Mouse (Mus musculus) midbrain, postnatal 0 days (tissue): ENCODE data around the gene Ttc17. TPM values are rescaled to one million over a fixed set of nuclear protein-coding genes. Genes with fewer than 3 reads are reported as not detected.
"Not testable (repeated sequence)": the region's sequence is repeated elsewhere in the genome, so short reads cannot be mapped to it uniquely, and the experiment has no call there.

Experiments used
- ATAC-seq: fragments of 200-750 bp; cut with Nextera tagmentation; 2 replicates; pipeline ENCODE4 v1.8.0; 2017; ENCODE audit warnings: moderate number of reproducible peaks, mild to moderate bottlenecking, moderate TSS enrichment, moderate library complexity; ENCODE audit not compliant: low FRiP score
- DNase-seq: peaks from one replicate; pipeline ENCODE4 v3.0.0-alpha.2; 2015; ENCODE audit warnings: low spot score
- H3K27ac ChIP-seq: fragments of 300-500 bp; sonication (generic); 2 replicates; pipeline ENCODE4 v1.5.1; 2014; ENCODE audit warnings: low read depth, mild to moderate bottlenecking, low read length, mixed read lengths
- H3K27me3 ChIP-seq: fragments of 300-500 bp; sonication (generic); 2 replicates; pipeline ENCODE4 v1.6.1; 2014; ENCODE audit warnings: low read length, control low read depth, mixed read lengths; ENCODE audit not compliant: insufficient read depth
- H3K36me3 ChIP-seq: fragments of 300-500 bp; sonication (generic); 2 replicates; pipeline ENCODE4 v1.6.1; 2014; ENCODE audit warnings: low read length, control low read depth, mixed read lengths; ENCODE audit not compliant: insufficient read depth
- H3K4me1 ChIP-seq: fragments of 300-500 bp; sonication (generic); 2 replicates; pipeline ENCODE4 v1.6.1; 2014; ENCODE audit warnings: mild to moderate bottlenecking, control low read depth, antibody characterized with exemption, low read length, mixed read lengths; ENCODE audit not compliant: insufficient read depth
- H3K4me2 ChIP-seq: fragments of 300-500 bp; sonication (generic); 2 replicates; pipeline ENCODE4 v1.6.1; 2014; ENCODE audit warnings: low read depth, mild to moderate bottlenecking, low read length, mixed read lengths; ENCODE audit not compliant: poor library complexity, severe bottlenecking
- H3K4me3 ChIP-seq: fragments of 300-500 bp; sonication (generic); 2 replicates; pipeline ENCODE4 v1.5.1; 2014; ENCODE audit warnings: low read depth, mild to moderate bottlenecking, low read length, moderate library complexity
- H3K9ac ChIP-seq: fragments of 300-500 bp; sonication (generic); replicated peaks from 2 replicates; pipeline ENCODE4 v1.6.1; 2014; ENCODE audit warnings: mild to moderate bottlenecking, low read length, moderate library complexity, mixed read lengths; ENCODE audit not compliant: poor library complexity, severe bottlenecking
- H3K9me3 ChIP-seq: fragments of 300-500 bp; sonication (generic); 2 replicates; pipeline ENCODE4 v1.6.1; 2016; ENCODE audit warnings: low read length, control low read depth
- CTCF ChIP-seq: IDR thresholded peaks from 2 replicates; pipeline ENCODE4 v1.5.1; 2016; ENCODE audit warnings: antibody characterized with exemption, mild to moderate bottlenecking
- WGBS: fragments of 180-500 bp; shearing (Covaris S2); extraction: QIAGEN DNeasy Blood & Tissue Kit; methylation state at CpG from one replicate; pipeline ENCODE4 v1.1.7; 2014; 5-methylcytosine and 5-hydroxymethylcytosine counted together
- polyA plus RNA-seq: library from polyadenylated mRNA; unstranded; fragments of >200 nt; fragmentation: Nextera tagmentation; extraction: Ambion mirVana; gene quantifications from 2 replicates; pipeline ENCODE4 v1.2.1, GENCODE M21; 2015
- total RNA-seq: library from RNA; depleted of rRNA; stranded (reverse); fragments of >200 nt; gene quantifications from 2 replicates; pipeline ENCODE4 v1.2.3, GENCODE M21; 2014

Gene Ttc17
- total and polyA plus RNA-seq, 2 experiments from 2014 or later: 20.2 to 24.3 TPM

- H3K4me2 ChIP-seq: no peak overlapping the region
- no peak overlapping the region for H3K9ac ChIP-seq
- DNase-seq (no peak), ATAC-seq (no peak)
- no peak overlapping the region for H3K4me3 ChIP-seq
- H3K9me3 ChIP-seq: no peaks in the 10 kb centered on the region
- 83% methylated on average over 9 of the region's 9 CpGs for WGBS
- 0 out of 2 replicates have a peak, but pooled peaks cover 3% of the 10 kb centered on the region for H3K36me3 ChIP-seq
- no peaks in the 10 kb centered on the region for H3K4me1 ChIP-seq
- H3K27ac ChIP-seq: no peak overlapping the region
- TF ChIP-seq CTCF: no peak
- no peaks in the 10 kb centered on the region for H3K27me3 ChIP-seq
These were observed 17.5 kb downstream of the Ttc17 start for GRCm38 (mm10) chr2:94389000-94389399.

- ATAC-seq: no peak
- H3K4me1 ChIP-seq: no peaks in the 10 kb centered on the region
- H3K27ac ChIP-seq: no peak overlapping the region
- no peak overlapping the region for H3K4me2 ChIP-seq
- H3K9me3 ChIP-seq: no peaks in the 10 kb centered on the region
- 98% methylated on average over 5 of the region's 5 CpGs for WGBS
- H3K36me3 ChIP-seq: 0 out of 2 replicates have a peak, but pooled peaks cover 7% of the 10 kb centered on the region
- H3K27me3 ChIP-seq: no peaks in the 10 kb centered on the region
- H3K4me3 ChIP-seq: no peak overlapping the region
- no peak for DNase-seq
- no peak overlapping the region for H3K9ac ChIP-seq
- TF ChIP-seq CTCF: no peak
These were observed 18.6 kb downstream of the Ttc17 start for GRCm38 (mm10) chr2:94387846-94388245.

GRCm38 (mm10) chr2:94384483-94384882 is 22.0 kb downstream of the Ttc17 start:
- not testable (repeated sequence) for H3K27ac ChIP-seq, H3K4me2 ChIP-seq, H3K4me3 ChIP-seq, H3K9me3 ChIP-seq, ATAC-seq, H3K27me3 ChIP-seq, DNase-seq, H3K4me1 ChIP-seq, H3K9ac ChIP-seq
- peaks cover 10% of the 10 kb centered on the region; the same call in 1 of the 2 replicates for H3K36me3 ChIP-seq
- 96% methylated on average over 10 of the region's 10 CpGs for WGBS

GRCm38 (mm10) chr2:94381057-94381647 is 25.3 kb downstream of the Ttc17 start:
- Histone ChIP-seq H3K4me1 (no peaks in the 10 kb centered on the region), H3K27me3 (no peaks in the 10 kb centered on the region), H3K27ac (no peak overlapping the region), H3K9ac (no peak overlapping the region), H3K4me3 (no peak overlapping the region), H3K9me3 (no peaks in the 10 kb centered on the region), H3K4me2 (no peak overlapping the region), H3K36me3 (peaks cover 21% of the 10 kb centered on the region; the same call in 1 of the 2 replicates)
- peak; percentile 14 for DNase-seq
- 78% methylated on average over 2 of the region's 2 CpGs for WGBS
- TF ChIP-seq CTCF: no peak
- ATAC-seq: no peak

GRCm38 (mm10) chr2:94378678-94379077 is 27.8 kb downstream of the Ttc17 start:
- 81% methylated on average over 11 of the region's 11 CpGs for WGBS
- no peak overlapping the region for H3K4me2 ChIP-seq
- H3K4me1 ChIP-seq: no peaks in the 10 kb centered on the region
- ATAC-seq (no peak), DNase-seq (no peak)
- no peak overlapping the region for H3K9ac ChIP-seq
- H3K27me3 ChIP-seq: no peaks in the 10 kb centered on the region
- no peak overlapping the region for H3K27ac ChIP-seq
- H3K36me3 ChIP-seq: peaks cover 39% of the 10 kb centered on the region
- peak; percentile 40 for TF ChIP-seq CTCF
- H3K4me3 ChIP-seq: no peak overlapping the region
- no peaks in the 10 kb centered on the region for H3K9me3 ChIP-seq

GRCm38 (mm10) chr2:94371093-94371492 is 35.4 kb downstream of the Ttc17 start:
- H3K4me2 ChIP-seq: no peak overlapping the region
- ATAC-seq (no peak), DNase-seq (peak; percentile 28)
- H3K4me3 ChIP-seq: no peak overlapping the region
- H3K27me3 ChIP-seq: no peaks in the 10 kb centered on the region
- no peaks in the 10 kb centered on the region for H3K4me1 ChIP-seq
- no peaks in the 10 kb centered on the region for H3K9me3 ChIP-seq
- no peak overlapping the region for H3K9ac ChIP-seq
- no peak overlapping the region for H3K27ac ChIP-seq
- whole genome bisulfite sequencing: 86% methylated on average over 6 of the region's 6 CpGs
- peaks cover 57% of the 10 kb centered on the region for H3K36me3 ChIP-seq
- peak; percentile 60 for TF ChIP-seq CTCF
